Mouse (Mus musculus): ENCODE data around the gene Lrmda. TPM values are rescaled to one million over a fixed set of nuclear protein-coding genes. Genes with fewer than 3 reads are reported as not detected.

Lrmda gene
- polyA plus RNA-seq, 1 experiment from 2014 or later: 0.53 TPM

DNA sequence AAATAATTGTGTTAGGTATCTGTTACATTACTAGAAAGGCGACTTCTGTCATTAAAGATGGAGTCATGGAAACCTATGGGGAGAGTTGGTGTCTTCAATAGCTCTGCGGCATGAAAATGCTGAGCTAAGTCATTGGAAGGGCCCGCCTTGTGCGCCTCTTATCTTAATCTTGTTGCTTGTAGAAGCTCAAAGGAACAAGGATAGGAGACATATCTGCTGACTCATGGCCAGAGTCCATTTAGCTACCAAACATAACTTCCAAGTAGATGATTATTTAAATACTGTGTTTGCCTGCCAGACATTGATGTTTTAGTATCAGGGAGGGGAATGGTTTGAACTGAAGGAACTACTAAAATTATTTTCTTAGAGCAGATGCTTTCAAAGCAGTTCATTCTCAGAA is 821.6 kb downstream of the Lrmda start:
- Histone ChIP-seq H3K9me3 (ENCODE audit: control insufficient read depth, low read length) (no peaks in the 10 kb centered on the region), H3K27ac (ENCODE audit: low read depth, low read length) (no peak overlapping the region), H3K36me3 (ENCODE audit: control insufficient read depth, insufficient read depth, low read length) (no peaks in the 10 kb centered on the region), H3K9ac (ENCODE audit: low read depth, low read length) (no peak overlapping the region), H3K4me1 (ENCODE audit: control insufficient read depth, insufficient read depth, low read length) (no peaks in the 10 kb centered on the region), H3K27me3 (ENCODE audit: control insufficient read depth, insufficient read depth, low read length) (no peaks in the 10 kb centered on the region), H3K4me3 (ENCODE audit: low read length) (no peak overlapping the region), H3K4me2 (replicated peaks; ENCODE audit: low read depth, low read length) (no peak overlapping the region)
- no peak for ATAC-seq (ENCODE audit: low FRiP score, low TSS enrichment)
- 94% methylated on average over 4 of the region's 4 CpGs for WGBS

GRCm38 (mm10) chr14:22844006-22844405 is 824.5 kb downstream of the Lrmda start:
- H3K9ac ChIP-seq (ENCODE audit: low read depth, low read length): no peak overlapping the region
- H3K4me3 ChIP-seq (ENCODE audit: low read length): no peak overlapping the region
- H3K4me1 ChIP-seq (ENCODE audit: control insufficient read depth, insufficient read depth, low read length): no peaks in the 10 kb centered on the region
- no peak for ATAC-seq (ENCODE audit: low FRiP score, low TSS enrichment)
- H3K36me3 ChIP-seq (ENCODE audit: control insufficient read depth, insufficient read depth, low read length): no peaks in the 10 kb centered on the region
- H3K27ac ChIP-seq (ENCODE audit: low read depth, low read length): no peak overlapping the region
- no peaks in the 10 kb centered on the region for H3K27me3 ChIP-seq (ENCODE audit: control insufficient read depth, insufficient read depth, low read length)
- no peak overlapping the region for H3K4me2 ChIP-seq (replicated peaks; ENCODE audit: low read depth, low read length)
- no peaks in the 10 kb centered on the region for H3K9me3 ChIP-seq (ENCODE audit: control insufficient read depth, low read length)

- 57% methylated on average over 4 of the region's 4 CpGs for WGBS
These were observed 825.9 kb downstream of the Lrmda start for GRCm38 (mm10) chr14:22845401-22845800.

GRCm38 (mm10) chr14:22847011-22847786 is 827.7 kb downstream of the Lrmda start:
- Histone ChIP-seq H3K9me3 (ENCODE audit: control insufficient read depth, low read length) (no peaks in the 10 kb centered on the region), H3K27ac (ENCODE audit: low read depth, low read length) (no peak overlapping the region), H3K9ac (ENCODE audit: low read depth, low read length) (no peak overlapping the region), H3K4me2 (replicated peaks; ENCODE audit: low read depth, low read length) (no peak overlapping the region), H3K4me1 (ENCODE audit: control insufficient read depth, insufficient read depth, low read length) (no peaks in the 10 kb centered on the region), H3K36me3 (ENCODE audit: control insufficient read depth, insufficient read depth, low read length) (no peaks in the 10 kb centered on the region), H3K27me3 (ENCODE audit: control insufficient read depth, insufficient read depth, low read length) (no peaks in the 10 kb centered on the region), H3K4me3 (ENCODE audit: low read length) (no peak overlapping the region)
- WGBS: 71% methylated on average over 5 of the region's 5 CpGs
- no peak for ATAC-seq (ENCODE audit: low FRiP score, low TSS enrichment)

More at GRCm38 (mm10) chr14:22845401-22845800, 825.9 kb downstream of the Lrmda start:
- Histone ChIP-seq H3K4me2 (replicated peaks; ENCODE audit: low read depth, low read length) (no peak overlapping the region), H3K27me3 (ENCODE audit: control insufficient read depth, insufficient read depth, low read length) (no peaks in the 10 kb centered on the region), H3K9me3 (ENCODE audit: control insufficient read depth, low read length) (no peaks in the 10 kb centered on the region), H3K4me3 (ENCODE audit: low read length) (no peak overlapping the region), H3K4me1 (ENCODE audit: control insufficient read depth, insufficient read depth, low read length) (no peaks in the 10 kb centered on the region), H3K36me3 (ENCODE audit: control insufficient read depth, insufficient read depth, low read length) (no peaks in the 10 kb centered on the region), H3K27ac (ENCODE audit: low read depth, low read length) (no peak overlapping the region), H3K9ac (ENCODE audit: low read depth, low read length) (no peak overlapping the region)
- ATAC-seq (ENCODE audit: low FRiP score, low TSS enrichment): peak; percentile 68; the same call in 1 of the 2 replicates

- Histone ChIP-seq H3K4me1 (ENCODE audit: control insufficient read depth, insufficient read depth, low read length) (no peaks in the 10 kb centered on the region), H3K9ac (ENCODE audit: low read depth, low read length) (no peak overlapping the region), H3K27ac (ENCODE audit: low read depth, low read length) (no peak overlapping the region), H3K4me3 (ENCODE audit: low read length) (no peak overlapping the region), H3K4me2 (replicated peaks; ENCODE audit: low read depth, low read length) (no peak overlapping the region), H3K27me3 (ENCODE audit: control insufficient read depth, insufficient read depth, low read length) (no peaks in the 10 kb centered on the region), H3K9me3 (ENCODE audit: control insufficient read depth, low read length) (no peaks in the 10 kb centered on the region), H3K36me3 (ENCODE audit: control insufficient read depth, insufficient read depth, low read length) (no peaks in the 10 kb centered on the region)
- ATAC-seq (ENCODE audit: low FRiP score, low TSS enrichment): no peak
- WGBS: 82% methylated on average over 2 of the region's 2 CpGs
These were observed 829.6 kb downstream of the Lrmda start for GRCm38 (mm10) chr14:22849108-22849507.

GRCm38 (mm10) chr14:22860631-22861030 is 841.1 kb downstream of the Lrmda start:
- WGBS: 62% methylated on average over 4 of the region's 4 CpGs

DNA sequence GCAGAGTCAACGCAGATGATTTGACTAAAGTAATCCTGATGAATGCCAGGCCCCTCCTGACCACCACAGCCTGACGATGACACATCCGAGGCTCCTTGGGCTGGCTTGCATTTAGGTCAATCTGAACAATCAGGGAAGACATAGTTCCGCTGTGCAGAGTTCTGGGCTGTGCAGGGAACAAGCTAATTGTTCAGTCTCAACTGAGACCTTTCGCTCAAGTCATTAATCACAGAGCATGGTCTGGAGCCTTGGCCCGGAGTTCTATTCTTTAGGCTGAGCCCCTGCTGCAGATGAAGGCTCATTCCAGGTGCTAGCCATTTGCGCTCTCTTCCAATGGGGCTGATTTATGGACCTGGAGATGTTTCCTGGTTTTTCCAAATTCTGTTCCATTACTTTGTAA is 844.6 kb downstream of the Lrmda start:
- no peak for ATAC-seq (ENCODE audit: low FRiP score, low TSS enrichment)
- H3K4me2 ChIP-seq (replicated peaks; ENCODE audit: low read depth, low read length): no peak overlapping the region
- no peaks in the 10 kb centered on the region for H3K36me3 ChIP-seq (ENCODE audit: control insufficient read depth, insufficient read depth, low read length)
- no peaks in the 10 kb centered on the region for H3K4me1 ChIP-seq (ENCODE audit: control insufficient read depth, insufficient read depth, low read length)
- WGBS: 50% methylated on average over 7 of the region's 7 CpGs
- no peak overlapping the region for H3K9ac ChIP-seq (ENCODE audit: low read depth, low read length)
- H3K27ac ChIP-seq (ENCODE audit: low read depth, low read length): no peak overlapping the region
- no peak overlapping the region for H3K4me3 ChIP-seq (ENCODE audit: low read length)
- no peaks in the 10 kb centered on the region for H3K27me3 ChIP-seq (ENCODE audit: control insufficient read depth, insufficient read depth, low read length)
- no peaks in the 10 kb centered on the region for H3K9me3 ChIP-seq (ENCODE audit: control insufficient read depth, low read length)

More at GRCm38 (mm10) chr14:22860631-22861030, 841.1 kb downstream of the Lrmda start:
- Histone ChIP-seq H3K4me3 (ENCODE audit: low read length) (no peak overlapping the region), H3K4me2 (replicated peaks; ENCODE audit: low read depth, low read length) (no peak overlapping the region), H3K9me3 (ENCODE audit: control insufficient read depth, low read length) (no peaks in the 10 kb centered on the region), H3K4me1 (ENCODE audit: control insufficient read depth, insufficient read depth, low read length) (no peaks in the 10 kb centered on the region; the same call in 1 of the 2 replicates), H3K27me3 (ENCODE audit: control insufficient read depth, insufficient read depth, low read length) (no peaks in the 10 kb centered on the region), H3K27ac (ENCODE audit: low read depth, low read length) (no peak overlapping the region), H3K36me3 (ENCODE audit: control insufficient read depth, insufficient read depth, low read length) (no peaks in the 10 kb centered on the region), H3K9ac (ENCODE audit: low read depth, low read length) (no peak overlapping the region)
- ATAC-seq (ENCODE audit: low FRiP score, low TSS enrichment): no peak

- Histone ChIP-seq H3K9me3 (ENCODE audit: control insufficient read depth, low read length) (no peaks in the 10 kb centered on the region), H3K36me3 (ENCODE audit: control insufficient read depth, insufficient read depth, low read length) (no peaks in the 10 kb centered on the region), H3K27me3 (ENCODE audit: control insufficient read depth, insufficient read depth, low read length) (no peaks in the 10 kb centered on the region), H3K27ac (ENCODE audit: low read depth, low read length) (no peak overlapping the region), H3K4me1 (ENCODE audit: control insufficient read depth, insufficient read depth, low read length) (no peaks in the 10 kb centered on the region), H3K4me3 (ENCODE audit: low read length) (no peak overlapping the region), H3K4me2 (replicated peaks; ENCODE audit: low read depth, low read length) (no peak overlapping the region), H3K9ac (ENCODE audit: low read depth, low read length) (no peak overlapping the region)
- no peak for ATAC-seq (ENCODE audit: low FRiP score, low TSS enrichment)
- 82% methylated on average over 3 of the region's 3 CpGs for WGBS
These were observed 855.1 kb downstream of the Lrmda start for GRCm38 (mm10) chr14:22874584-22874983.

DNA sequence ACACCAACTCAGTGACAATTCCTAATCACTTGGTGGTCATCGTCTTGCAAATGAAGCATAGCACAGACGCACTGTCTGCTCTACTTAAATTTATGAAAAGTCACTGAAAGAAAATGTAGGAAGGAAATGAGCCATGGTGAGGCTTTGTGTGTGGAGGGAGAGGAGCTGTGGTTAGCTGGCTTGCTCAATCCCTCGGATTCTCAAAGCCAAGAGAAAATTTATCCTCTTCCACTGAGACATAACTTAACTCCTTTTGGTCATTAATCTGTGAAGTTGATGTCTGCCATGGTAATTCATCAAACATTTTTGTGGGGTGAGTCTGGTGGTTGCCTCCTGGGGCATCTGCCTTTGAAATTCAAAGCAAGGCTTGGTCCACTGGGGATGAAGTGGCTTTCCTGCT is 867.7 kb downstream of the Lrmda start:
- no peak for ATAC-seq (ENCODE audit: low FRiP score, low TSS enrichment)
- H3K4me2 ChIP-seq (replicated peaks; ENCODE audit: low read depth, low read length): no peak overlapping the region
- no peaks in the 10 kb centered on the region for H3K4me1 ChIP-seq (ENCODE audit: control insufficient read depth, insufficient read depth, low read length)
- no peaks in the 10 kb centered on the region for H3K27me3 ChIP-seq (ENCODE audit: control insufficient read depth, insufficient read depth, low read length)
- no peak overlapping the region for H3K9ac ChIP-seq (ENCODE audit: low read depth, low read length)
- H3K9me3 ChIP-seq (ENCODE audit: control insufficient read depth, low read length): no peaks in the 10 kb centered on the region
- 40% methylated on average over 3 of the region's 3 CpGs for WGBS
- no peak overlapping the region for H3K4me3 ChIP-seq (ENCODE audit: low read length)
- no peak overlapping the region for H3K27ac ChIP-seq (ENCODE audit: low read depth, low read length)
- no peaks in the 10 kb centered on the region for H3K36me3 ChIP-seq (ENCODE audit: control insufficient read depth, insufficient read depth, low read length)

Measured in kidney, embryonic 14.5 days (tissue).